In genomic region chr5:28387531-28388179, GRCm38 (mm10) we compare ENCODE assay signal across 15 mouse cellular contexts.
DNase-seq lines count a peak whose midpoint lies in the region; ATAC-seq and TF ChIP-seq lines count a peak whose summit lies in the region.
"Had no signal": no experiment of that assay in that cellular context is flagged by ENCODE, and none has a peak within 500 bp of the region (broad histone marks: within the 10 kb centered on the region; RNA-seq: fewer than 3 reads in every experiment).

No protein-coding gene starts in this region.

- TF ChIP-seq CTCF in stomach, postnatal 0 days (IDR thresholded peaks at IDR 0.05; ENCODE audit: low read depth) = no peak

- H3K4me3 ChIP-seq in embryonic facial prominence, embryonic 13.5 days = no peak overlapping the region
- H3K4me3 ChIP-seq in embryonic facial prominence, embryonic 10.5 days = no peak overlapping the region
- no peak overlapping the region for H3K4me3 ChIP-seq in stomach, embryonic 15.5 days (replicated peaks)
- H3K4me3 ChIP-seq in stomach, postnatal 0 days (ENCODE audit: low read depth, low read length) = no peak overlapping the region
- H3K4me3 ChIP-seq: heart, embryonic 10.5 days; kidney, embryonic 15.5 days; limb, embryonic 13.5 days; myocyte had no signal

- 0 out of 2 replicates have a peak overlapping the region, but pooled peaks have one; percentile 22 for H3K27ac ChIP-seq in embryonic facial prominence, embryonic 13.5 days
- H3K27ac ChIP-seq in embryonic facial prominence, embryonic 10.5 days (replicated peaks) = no peak overlapping the region
- H3K27ac ChIP-seq in stomach, embryonic 15.5 days = 0 out of 2 replicates have a peak overlapping the region, but pooled peaks have one; percentile 9
- H3K27ac ChIP-seq in stomach, postnatal 0 days (replicated peaks) = no peak overlapping the region
- H3K27ac ChIP-seq: heart, embryonic 10.5 days; kidney, embryonic 15.5 days; limb, embryonic 13.5 days; macrophage had no signal

- no peaks in the 10 kb centered on the region for H3K4me1 ChIP-seq in embryonic facial prominence, embryonic 13.5 days
- no peaks in the 10 kb centered on the region for H3K4me1 ChIP-seq in embryonic facial prominence, embryonic 10.5 days
- no peaks in the 10 kb centered on the region for H3K4me1 ChIP-seq in stomach, embryonic 15.5 days
- H3K4me1 ChIP-seq in stomach, postnatal 0 days (replicated peaks; ENCODE audit: control insufficient read depth, insufficient read depth) = no peaks in the 10 kb centered on the region
- H3K4me1 ChIP-seq: heart, embryonic 10.5 days; kidney, embryonic 15.5 days; limb, embryonic 13.5 days had no signal

- no peak overlapping the region for H3K9ac ChIP-seq in embryonic facial prominence, embryonic 13.5 days
- H3K9ac ChIP-seq in stomach, embryonic 15.5 days = no peak overlapping the region
- H3K9ac ChIP-seq in stomach, postnatal 0 days (ENCODE audit: low read length) = no peak overlapping the region
- H3K9ac ChIP-seq: kidney, embryonic 15.5 days; limb, embryonic 13.5 days; liver, postnatal 0 days had no signal

- no peak for DNase-seq in embryonic facial prominence, embryonic 10.5 days (ENCODE audit: low spot score)
- peak; percentile 43 to 44 for DNase-seq in left cerebral cortex, adult 18-20 months (ENCODE audit: low spot score in 2 of 2)
- no peak for DNase-seq in left cerebral cortex, adult 11 months (ENCODE audit: low spot score)
- no peak for DNase-seq in stomach, postnatal 0 days (ENCODE audit: low spot score)
- peak; percentile 33 for DNase-seq in telencephalon, adult 2 months (ENCODE audit: low read depth, low spot score)
- no peak for DNase-seq in kidney, postnatal 36 days

- no peak for TF ChIP-seq EP300 in stomach, postnatal 0 days (optimal IDR thresholded peaks at IDR 0.05)

- whole genome bisulfite sequencing in embryonic facial prominence, embryonic 13.5 days = 85% methylated on average over 9 of the region's 9 CpGs
- WGBS in embryonic facial prominence, embryonic 10.5 days = 81% methylated on average over 9 of the region's 9 CpGs
- WGBS in stomach, embryonic 15.5 days = 86% methylated on average over 9 of the region's 9 CpGs
- 83% methylated on average over 9 of the region's 9 CpGs for WGBS in stomach, postnatal 0 days

- H3K9me3 ChIP-seq in embryonic facial prominence, embryonic 13.5 days = no peaks in the 10 kb centered on the region
- H3K9me3 ChIP-seq in embryonic facial prominence, embryonic 10.5 days = no peaks in the 10 kb centered on the region
- H3K9me3 ChIP-seq in stomach, embryonic 15.5 days = no peaks in the 10 kb centered on the region
- no peaks in the 10 kb centered on the region for H3K9me3 ChIP-seq in stomach, postnatal 0 days (ENCODE audit: control insufficient read depth, low read length)
- H3K9me3 ChIP-seq: G1E; heart, embryonic 10.5 days; kidney, embryonic 15.5 days; limb, embryonic 13.5 days had no signal

- peaks cover 50% of the 10 kb centered on the region for H3K36me3 ChIP-seq in embryonic facial prominence, embryonic 13.5 days
- peaks cover 80% of the 10 kb centered on the region for H3K36me3 ChIP-seq in embryonic facial prominence, embryonic 10.5 days (replicated peaks)
- peaks cover 27% of the 10 kb centered on the region for H3K36me3 ChIP-seq in stomach, embryonic 15.5 days
- H3K36me3 ChIP-seq in stomach, postnatal 0 days (ENCODE audit: control insufficient read depth, insufficient read depth, low read length) = peaks cover 20% of the 10 kb centered on the region

- no peaks in the 10 kb centered on the region for H3K27me3 ChIP-seq in embryonic facial prominence, embryonic 13.5 days
- no peaks in the 10 kb centered on the region for H3K27me3 ChIP-seq in embryonic facial prominence, embryonic 10.5 days (replicated peaks; ENCODE audit: low read depth, poor library complexity, severe bottlenecking)
- H3K27me3 ChIP-seq in stomach, embryonic 15.5 days (replicated peaks) = no peaks in the 10 kb centered on the region
- no peaks in the 10 kb centered on the region for H3K27me3 ChIP-seq in stomach, postnatal 0 days (ENCODE audit: control insufficient read depth, insufficient read depth, low read length)
- H3K27me3 ChIP-seq: kidney, embryonic 15.5 days; limb, embryonic 13.5 days had no signal

- H3K4me2 ChIP-seq in embryonic facial prominence, embryonic 13.5 days = no peak overlapping the region
- no peak overlapping the region for H3K4me2 ChIP-seq in stomach, embryonic 15.5 days
- H3K4me2 ChIP-seq in stomach, postnatal 0 days (replicated peaks; ENCODE audit: low read depth) = no peak overlapping the region
- H3K4me2 ChIP-seq: kidney, embryonic 15.5 days; limb, embryonic 13.5 days had no signal

- no peak for ATAC-seq in embryonic facial prominence, embryonic 13.5 days (ENCODE audit: insufficient number of reproducible peaks, insufficient read depth, low FRiP score, low TSS enrichment, low read depth)
- no peak for ATAC-seq in stomach, embryonic 15.5 days (ENCODE audit: insufficient read depth, low FRiP score, low read depth)
- no peak for ATAC-seq in stomach, postnatal 0 days (ENCODE audit: low FRiP score, low TSS enrichment)
- ATAC-seq: liver, postnatal 0 days had no signal

Comparison
In these comparisons a context has a peak if more than half of its experiments do, and no peak if none do; other contexts are left out.
1. H3K27ac ChIP-seq: peak in embryonic facial prominence, embryonic 13.5 days (single experiment) and stomach, embryonic 15.5 days (single experiment); none in embryonic facial prominence, embryonic 10.5 days (single experiment) and stomach, postnatal 0 days (single experiment).
2. DNase-seq: peak in left cerebral cortex, adult 18-20 months (2 of 2) and telencephalon, adult 2 months (single experiment); none in embryonic facial prominence, embryonic 10.5 days (single experiment), left cerebral cortex, adult 11 months (single experiment), stomach, postnatal 0 days (single experiment) and kidney, postnatal 36 days (0 of 2).